Comparison of ENCODE assay signal across 9 mouse cellular contexts in genomic region chr1:64226001-64226918, GRCm38 (mm10).
A peak's percentile ranks its signal among the peaks of the same experiment; 100 is the strongest.
DNase-seq lines count a peak whose midpoint lies in the region; ATAC-seq lines count a peak whose summit lies in the region.
"Had no signal": no experiment of that assay in that cellular context is flagged by ENCODE, and none has a peak within 500 bp of the region (broad histone marks: within the 10 kb centered on the region; RNA-seq: fewer than 3 reads in every experiment).

No protein-coding gene starts in this region.

- H3K9me3 ChIP-seq in liver, embryonic 12.5 days (replicated peaks): no peaks in the 10 kb centered on the region
- H3K9me3 ChIP-seq in embryonic facial prominence, embryonic 10.5 days: no peaks in the 10 kb centered on the region
- no peaks in the 10 kb centered on the region for H3K9me3 ChIP-seq in neural tube, embryonic 11.5 days (ENCODE audit: control insufficient read depth, low read length)
- H3K9me3 ChIP-seq: liver, embryonic 15.5 days had no signal

- H3K4me2 ChIP-seq in liver, embryonic 12.5 days: no peak overlapping the region
- peak overlapping the region; percentile 16; the same call in 1 of the 2 replicates for H3K4me2 ChIP-seq in neural tube, embryonic 11.5 days (ENCODE audit: low read depth)
- H3K4me2 ChIP-seq: liver, embryonic 15.5 days had no signal

- H3K27me3 ChIP-seq in liver, embryonic 12.5 days (replicated peaks): no peaks in the 10 kb centered on the region
- no peaks in the 10 kb centered on the region for H3K27me3 ChIP-seq in embryonic facial prominence, embryonic 10.5 days (replicated peaks; ENCODE audit: low read depth, poor library complexity, severe bottlenecking)
- H3K27me3 ChIP-seq in neural tube, embryonic 11.5 days (ENCODE audit: control insufficient read depth, insufficient read depth, low read length): no peaks in the 10 kb centered on the region
- H3K27me3 ChIP-seq: liver, embryonic 15.5 days had no signal

- DNase-seq in liver: peak; percentile 13
- peak; percentile 52 for DNase-seq in embryonic facial prominence, embryonic 10.5 days (ENCODE audit: low spot score)
- DNase-seq in heart, adult 11 months: peak; percentile 98
- DNase-seq in kidney, adult 11 months: peak; percentile 59
- peak; percentile 54 to 55 for DNase-seq in left cerebral cortex, postnatal 36 days (ENCODE audit: low spot score in 2 of 2)
- peak; percentile 74 for DNase-seq in neural tube, embryonic 11.5 days (ENCODE audit: low spot score)
- DNase-seq in c-Kit-positive CD71-positive TER-119-positive erythroid progenitor cells, embryonic 14.5 days (ENCODE audit: low spot score): no peak

- WGBS in liver, embryonic 12.5 days (ENCODE audit: insufficient replicate concordance): 43% methylated on average over 16 of the region's 16 CpGs
- WGBS in embryonic facial prominence, embryonic 10.5 days: 39% methylated on average over 16 of the region's 16 CpGs
- 26% methylated on average over 16 of the region's 16 CpGs for WGBS in neural tube, embryonic 11.5 days

- ATAC-seq in liver, embryonic 12.5 days: no peak
- peak; percentile 82 for ATAC-seq in neural tube, embryonic 11.5 days (ENCODE audit: insufficient read depth, low FRiP score, low TSS enrichment)

- intact Hi-C loops in left cerebral cortex, postnatal 36 days (cut with DNase I): no loop called here

- no peaks in the 10 kb centered on the region; the same call in 1 of the 2 replicates for H3K4me1 ChIP-seq in liver, embryonic 12.5 days
- H3K4me1 ChIP-seq in embryonic facial prominence, embryonic 10.5 days: peaks cover 44% of the 10 kb centered on the region
- peaks cover 6% of the 10 kb centered on the region for H3K4me1 ChIP-seq in neural tube, embryonic 11.5 days (ENCODE audit: control insufficient read depth, insufficient read depth, low read length)
- H3K4me1 ChIP-seq: liver, embryonic 15.5 days had no signal

- H3K27ac ChIP-seq in liver, embryonic 12.5 days: no peak overlapping the region
- H3K27ac ChIP-seq in embryonic facial prominence, embryonic 10.5 days (replicated peaks): peak overlapping the region; percentile 66; the same call in 1 of the 2 replicates
- peak overlapping the region; percentile 35 for H3K27ac ChIP-seq in neural tube, embryonic 11.5 days (ENCODE audit: low read depth, low read length)
- H3K27ac ChIP-seq: liver, embryonic 15.5 days had no signal

- H3K36me3 ChIP-seq in liver, embryonic 12.5 days: no peaks in the 10 kb centered on the region
- no peaks in the 10 kb centered on the region for H3K36me3 ChIP-seq in embryonic facial prominence, embryonic 10.5 days (replicated peaks)
- no peaks in the 10 kb centered on the region for H3K36me3 ChIP-seq in neural tube, embryonic 11.5 days (ENCODE audit: control insufficient read depth, insufficient read depth, low read length)
- H3K36me3 ChIP-seq: liver, embryonic 15.5 days had no signal

- no peak overlapping the region for H3K4me3 ChIP-seq in liver, embryonic 12.5 days
- no peak overlapping the region for H3K4me3 ChIP-seq in embryonic facial prominence, embryonic 10.5 days
- no peak overlapping the region for H3K4me3 ChIP-seq in neural tube, embryonic 11.5 days (ENCODE audit: low read depth, low read length)
- H3K4me3 ChIP-seq: liver, embryonic 15.5 days had no signal

- no peak overlapping the region for H3K9ac ChIP-seq in liver, embryonic 12.5 days
- H3K9ac ChIP-seq in neural tube, embryonic 11.5 days (ENCODE audit: low read length): peak overlapping the region; percentile 18
- H3K9ac ChIP-seq: liver, embryonic 15.5 days had no signal
